Mouse (Mus musculus): ENCODE data around the gene Lrrc55.

Gene Lrrc55

DNA sequence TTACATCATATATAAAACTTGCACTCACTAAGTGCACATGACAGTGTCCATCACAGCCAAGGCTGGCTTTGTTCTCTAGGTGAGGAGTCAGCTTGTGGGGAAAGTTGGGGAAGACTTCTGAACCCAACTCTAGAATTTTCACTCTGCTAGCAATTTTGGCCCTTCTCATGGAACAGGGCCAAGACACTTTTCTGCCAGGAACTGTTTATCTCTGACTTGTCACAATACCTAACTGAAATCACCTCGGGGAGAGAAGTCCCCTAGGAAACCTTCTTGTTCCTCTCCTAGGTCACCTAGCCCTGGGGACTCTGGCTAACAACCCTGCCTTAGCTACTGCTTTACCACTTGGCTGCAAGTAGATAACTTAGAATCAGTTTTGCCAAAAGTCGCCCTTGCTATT, 64.8 kb downstream of the Lrrc55 start:
- DNase-seq (ENCODE audit: low spot score), result no peak

DNA sequence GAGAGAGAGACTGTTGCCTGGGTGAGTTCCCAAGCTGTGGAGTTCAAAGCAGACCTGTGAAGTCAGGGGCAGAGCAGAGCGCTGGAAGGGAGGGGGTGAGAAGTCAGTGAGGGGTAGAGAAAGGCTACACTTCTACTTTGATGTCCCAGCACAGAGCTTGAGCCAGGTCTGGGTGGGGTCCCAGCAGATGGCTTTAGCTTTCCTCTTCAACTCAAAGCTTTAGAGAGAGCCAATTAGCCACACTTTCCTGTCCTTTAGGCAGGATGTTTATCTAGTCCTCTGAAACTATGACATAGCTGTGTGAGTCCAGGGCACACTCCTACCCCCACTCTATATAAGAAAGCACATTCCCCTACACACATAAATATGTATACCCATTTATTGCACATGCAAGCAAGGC, 65.3 kb downstream of the Lrrc55 start:
- no peak for DNase-seq (ENCODE audit: low spot score)

DNA sequence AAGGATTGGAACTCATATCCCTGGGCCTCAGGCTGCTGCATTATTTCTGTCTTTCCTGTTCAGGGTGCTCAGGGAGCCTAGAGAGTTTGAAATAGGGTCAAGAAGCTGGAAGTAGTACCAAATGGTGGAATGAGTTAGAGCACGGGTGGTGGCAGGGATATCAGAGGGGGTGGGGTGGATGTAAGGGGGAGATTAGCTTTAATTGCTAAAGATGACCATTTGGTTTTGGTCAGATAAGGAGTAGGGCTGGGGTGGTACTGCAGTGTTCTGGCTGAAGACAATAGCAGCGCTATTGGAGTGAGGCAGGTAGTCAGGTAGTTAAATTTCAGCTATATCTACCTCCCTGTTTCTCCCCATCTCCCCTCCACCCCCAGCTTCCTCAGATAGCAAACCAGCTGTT, 65.8 kb downstream of the Lrrc55 start:
- DNase-seq (ENCODE audit: low spot score), result no peak

DNA sequence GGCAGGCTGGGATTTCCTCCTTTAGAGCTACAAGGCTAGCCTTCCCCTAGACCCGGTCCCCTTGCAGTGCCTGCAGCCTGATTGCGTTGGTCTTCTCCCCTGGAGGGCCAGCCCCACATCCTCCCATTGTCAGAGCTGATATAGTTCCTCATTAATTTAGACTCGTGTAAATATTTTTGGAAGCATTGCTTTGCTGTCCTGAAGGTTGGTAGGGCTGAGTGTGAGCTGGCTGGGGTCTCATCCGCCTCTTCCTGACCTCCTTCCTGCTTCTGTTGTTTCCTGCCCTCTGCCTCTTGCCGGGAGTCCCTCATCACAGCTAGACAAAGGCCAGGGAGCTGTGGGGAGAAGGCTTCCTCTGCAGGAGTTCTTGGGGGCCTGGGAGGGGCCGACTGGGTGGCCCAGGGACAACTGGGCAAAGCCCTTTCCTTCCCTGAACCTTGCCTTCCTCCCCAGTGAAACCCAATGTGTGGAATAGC, 67.5 kb downstream of the Lrrc55 start:
- no peak for DNase-seq (ENCODE audit: low spot score)

DNA sequence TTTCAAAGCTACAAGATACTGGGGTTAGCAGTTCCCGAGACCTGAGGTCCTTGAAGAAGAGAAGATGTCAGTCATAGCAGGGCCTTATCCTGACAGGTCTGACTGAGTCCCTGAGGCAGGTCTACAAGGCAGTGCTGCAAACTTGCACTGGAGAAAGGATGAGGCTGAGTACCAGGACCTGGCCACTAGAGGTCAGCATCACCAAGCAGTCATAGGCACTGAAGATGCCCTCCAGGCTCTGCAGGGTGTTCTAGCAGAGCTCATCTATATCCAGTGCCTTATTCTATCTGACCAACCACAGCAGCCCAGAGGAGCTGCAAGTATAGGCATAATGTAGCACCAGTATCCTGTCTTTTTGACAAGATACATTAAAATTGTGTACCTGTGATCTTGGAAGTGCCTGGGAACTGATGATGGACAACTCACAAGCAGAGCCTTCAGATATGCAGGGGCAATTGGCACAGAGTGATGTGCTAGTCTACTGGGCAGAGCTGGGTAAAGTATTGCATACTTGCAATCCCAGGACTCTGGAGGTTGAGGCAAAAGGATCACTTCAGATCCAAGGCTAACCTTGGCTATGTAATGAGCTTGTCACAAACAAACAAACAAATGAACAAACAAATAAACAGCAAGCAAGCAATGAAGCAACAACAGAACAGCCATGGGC, 73.0 kb downstream of the Lrrc55 start:
- DNase-seq (ENCODE audit: low spot score), result peak; percentile 83

DNA sequence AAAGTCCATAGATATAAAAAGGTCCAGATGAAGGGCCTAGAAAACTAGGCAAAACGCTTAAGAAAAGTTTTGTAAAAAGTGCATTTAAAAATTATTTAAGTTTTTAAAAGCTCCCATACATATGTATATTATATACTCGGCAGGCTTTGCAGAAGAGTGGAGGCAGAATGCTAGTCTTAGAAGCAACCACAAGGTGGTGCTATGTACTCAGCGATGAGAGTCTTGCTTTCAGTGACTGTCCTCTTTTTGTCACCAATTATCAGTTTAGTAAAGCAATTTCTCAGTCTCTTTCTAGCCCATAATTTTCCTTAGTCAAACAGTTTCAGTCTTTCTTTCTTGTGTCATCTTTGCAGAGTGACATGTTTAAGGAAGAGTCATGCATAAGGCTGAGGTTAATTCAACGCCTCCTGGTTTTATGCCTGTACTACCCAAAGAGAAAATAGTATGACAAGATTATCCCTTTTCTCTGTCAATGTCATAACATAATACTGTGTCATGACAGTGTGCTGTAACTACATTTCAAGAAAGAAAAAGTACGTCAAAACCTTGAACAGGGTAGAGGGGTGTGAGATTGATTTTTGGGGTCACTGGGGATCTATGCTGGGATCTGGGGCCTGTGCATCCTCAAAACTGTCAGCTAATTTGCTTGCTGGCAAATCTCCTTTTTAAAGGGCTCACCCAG, 73.7 kb downstream of the Lrrc55 start:
- DNase-seq (ENCODE audit: low spot score), result peak; percentile 86

Data from embryo, embryonic 10.5 days (tissue).